Mouse (Mus musculus): ENCODE data around the gene Gucy1a1.

Gene Gucy1a1

GRCm38 (mm10) chr3:82074201-82074851, 71.3 kb downstream of the Gucy1a1 start, which contains the start of gene Gucy1b1:
Gene Gucy1b1, minus strand, starts transcription at chr3:82074689.
- peak; percentile 66 for DNase-seq (ENCODE audit: low spot score)

GRCm38 (mm10) chr3:82073741-82074181, 71.8 kb downstream of the Gucy1a1 start:
- peak; percentile 31 for DNase-seq (ENCODE audit: low spot score)

- no peak for DNase-seq (ENCODE audit: low spot score)
Measured at GRCm38 (mm10) chr3:82067830-82068229, 77.8 kb downstream of the Gucy1a1 start.

GRCm38 (mm10) chr3:82061402-82062180, 84.0 kb downstream of the Gucy1a1 start:
- no peak for DNase-seq (ENCODE audit: low spot score)

GRCm38 (mm10) chr3:82057201-82057600, 88.4 kb downstream of the Gucy1a1 start:
- no peak for DNase-seq (ENCODE audit: low spot score)

DNA sequence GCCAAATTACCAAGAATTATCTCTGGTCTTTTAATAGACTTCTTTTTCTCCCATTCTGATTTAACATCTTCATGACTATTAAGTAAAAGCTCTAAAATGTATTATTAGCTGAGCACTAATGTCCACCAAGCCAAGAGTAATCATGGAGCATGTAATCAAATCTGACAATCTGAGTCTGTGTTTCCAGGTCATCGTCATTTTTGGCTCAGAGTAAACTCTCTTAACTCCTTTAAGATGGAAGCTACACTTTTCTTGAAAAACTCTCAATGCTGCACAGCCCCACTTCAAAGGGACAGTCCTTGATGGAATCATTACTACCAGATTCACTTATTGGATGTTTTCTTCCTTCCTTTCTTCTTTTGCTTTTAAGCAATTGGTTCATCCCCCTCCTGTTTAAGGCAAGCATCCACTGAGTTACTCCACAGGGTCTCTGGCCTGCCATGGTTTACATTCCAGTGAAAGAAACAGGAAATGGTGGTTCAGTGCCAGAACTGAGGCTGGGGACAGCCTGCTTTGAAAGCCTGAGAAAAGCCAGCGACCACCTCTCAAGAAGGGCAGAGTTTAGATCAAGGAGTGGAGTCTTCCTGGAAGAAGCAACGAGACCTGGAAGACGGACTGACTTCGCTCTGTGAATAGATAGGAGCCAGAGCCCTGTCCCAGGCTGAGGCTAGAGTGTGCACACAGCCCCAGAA, 91.2 kb downstream of the Gucy1a1 start:
- peak; percentile 43 for DNase-seq (ENCODE audit: low spot score)

GRCm38 (mm10) chr3:82052029-82052428, 93.6 kb downstream of the Gucy1a1 start:
- no peak for DNase-seq (ENCODE audit: low spot score)

GRCm38 (mm10) chr3:82051468-82051867, 94.1 kb downstream of the Gucy1a1 start:
- peak; percentile 18 for DNase-seq (ENCODE audit: low spot score)

DNA sequence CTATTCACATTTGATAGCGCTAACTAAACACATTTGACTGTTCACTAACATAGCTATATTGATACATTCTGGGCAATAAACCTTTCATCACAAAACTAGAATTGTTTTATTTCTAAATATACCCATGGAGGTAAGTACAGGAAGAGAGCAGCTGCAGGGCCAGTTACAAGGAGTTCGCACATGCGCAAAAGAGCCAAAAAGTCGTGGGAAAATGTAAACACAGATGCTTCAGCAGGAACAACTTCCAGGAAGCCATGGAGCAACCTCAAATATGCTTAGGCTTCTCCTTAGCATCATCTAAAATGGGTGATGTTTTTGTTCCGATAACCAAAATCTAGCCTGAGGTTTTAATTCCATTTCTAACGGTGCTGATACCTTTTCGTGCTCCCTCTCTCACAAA, 96.9 kb downstream of the Gucy1a1 start:
- DNase-seq (ENCODE audit: low spot score) = no peak

GRCm38 (mm10) chr3:82048078-82048477, 97.5 kb downstream of the Gucy1a1 start:
- DNase-seq (ENCODE audit: low spot score) = no peak

GRCm38 (mm10) chr3:82047100-82047753, 98.4 kb downstream of the Gucy1a1 start:
- DNase-seq (ENCODE audit: low spot score) = no peak

- DNase-seq (ENCODE audit: low spot score) = no peak
Measured at GRCm38 (mm10) chr3:82046087-82046486, 99.5 kb downstream of the Gucy1a1 start.

DNA sequence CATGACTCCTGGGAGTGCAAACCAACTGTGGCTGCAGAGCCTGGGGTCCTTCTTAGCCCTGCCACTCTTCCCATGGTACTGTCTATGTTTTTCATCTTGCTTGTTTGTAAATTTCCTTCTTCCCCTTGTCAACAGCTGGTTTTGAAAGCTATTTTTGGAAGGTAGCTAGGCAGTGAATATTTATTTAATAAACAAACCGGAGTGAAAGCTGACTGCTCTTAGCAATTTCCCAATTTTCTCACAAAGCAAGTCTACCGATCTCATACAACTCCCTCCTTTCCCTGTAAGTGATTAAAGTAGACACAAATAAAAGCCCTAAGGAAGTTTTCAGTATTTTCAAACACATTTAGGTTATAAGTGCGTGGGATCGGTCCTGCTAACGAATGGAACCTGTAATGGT, 100.7 kb downstream of the Gucy1a1 start:
- no peak for DNase-seq (ENCODE audit: low spot score)

DNA sequence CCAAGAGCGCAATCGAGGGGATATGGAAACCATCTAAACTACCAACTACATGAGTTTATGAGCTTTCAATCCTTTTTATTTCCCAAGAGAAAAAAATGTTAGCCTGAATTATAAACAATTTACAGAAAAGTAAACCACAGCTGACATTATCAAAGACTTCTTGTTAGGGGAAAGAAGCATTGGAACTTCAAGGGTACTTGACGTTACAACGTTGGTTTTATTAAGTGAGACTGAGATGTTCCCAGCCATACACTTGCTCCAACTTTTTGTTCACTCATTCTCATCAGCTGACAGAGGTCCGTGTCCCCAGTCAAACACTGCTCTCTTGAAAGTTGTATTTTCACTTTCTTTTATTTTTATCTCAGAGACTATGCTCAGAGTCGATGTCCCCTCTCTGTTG, 101.9 kb downstream of the Gucy1a1 start:
- no peak for DNase-seq (ENCODE audit: low spot score)
